8 mouse cellular contexts compared by ENCODE assay signal in genomic region chr1:74235938-74236589, GRCm38 (mm10). TPM values are rescaled to one million over a fixed set of nuclear protein-coding genes. Genes with fewer than 3 reads are reported as not detected.
DNase-seq lines count a peak whose midpoint lies in the region; ATAC-seq and TF ChIP-seq lines count a peak whose summit lies in the region.

Gene Arpc2 (plus strand): TSS chr1:74236084.

- peak within 1 kb of the TSS; percentile 82 for H3K4me3 ChIP-seq in G1E (ENCODE audit: low read depth, low read length)
- peak within 1 kb of the TSS; percentile 99 for H3K4me3 ChIP-seq in forebrain, embryonic 16.5 days (replicated peaks; ENCODE audit: low read length)
- H3K4me3 ChIP-seq in layer of hippocampus, adult 2 months, result peak within 1 kb of the TSS; percentile 85
- H3K4me3 ChIP-seq in lung, embryonic 14.5 days (ENCODE audit: low read depth, low read length), result peak within 1 kb of the TSS; percentile 96
- peak within 1 kb of the TSS; percentile 84 for H3K4me3 ChIP-seq in olfactory bulb, adult 2 months (ENCODE audit: insufficient read depth, low read depth, low read length)
- peak within 1 kb of the TSS; percentile 86 for H3K4me3 ChIP-seq in thymus, adult 2 months (ENCODE audit: control insufficient read depth, insufficient read depth, low read length)

- peak; percentile 99 for DNase-seq in G1E (ENCODE audit: low spot score)
- peak; percentile 95 to 99 for DNase-seq in cerebellum, adult 18-20 months
- DNase-seq in heart, postnatal 36 days, result peak; percentile 98 to 99
- peak; percentile 97 to 98 for DNase-seq in layer of hippocampus, adult 2 months (ENCODE audit: low spot score in 2 of 2)
- peak; percentile 98 for DNase-seq in lung, embryonic 14.5 days
- peak; percentile 98 for DNase-seq in thymus, adult 2 months

- TF ChIP-seq CTCF in G1E (IDR thresholded peaks at IDR 0.05; ENCODE audit: low read depth, low read length), result no peak
- no peak for TF ChIP-seq CTCF in layer of hippocampus, adult 2 months (conservative IDR thresholded peaks at IDR 0.05)
- no peak for TF ChIP-seq CTCF in lung, embryonic 14.5 days (IDR thresholded peaks at IDR 0.05; ENCODE audit: low read depth)
- TF ChIP-seq CTCF in olfactory bulb, adult 2 months (IDR thresholded peaks at IDR 0.05; ENCODE audit: insufficient read depth, low read depth, low read length), result no peak
- 0 out of 2 replicates have a peak, but pooled peaks have one; percentile 40 for TF ChIP-seq CTCF in thymus, adult 2 months (IDR thresholded peaks at IDR 0.05; ENCODE audit: borderline replicate concordance, control insufficient read depth, extremely low read depth, insufficient read depth, low read length, poor library complexity)

- H3K4me1 ChIP-seq in G1E (ENCODE audit: insufficient read depth, low read depth, low read length), result peaks cover 39% of the 10 kb centered on the region
- peaks cover 31% of the 10 kb centered on the region for H3K4me1 ChIP-seq in forebrain, embryonic 16.5 days (replicated peaks; ENCODE audit: control insufficient read depth, insufficient read depth, low read length)
- H3K4me1 ChIP-seq in lung, embryonic 14.5 days (ENCODE audit: insufficient read depth), result peaks cover 20% of the 10 kb centered on the region
- peaks cover 10% of the 10 kb centered on the region for H3K4me1 ChIP-seq in olfactory bulb, adult 2 months (ENCODE audit: control insufficient read depth, insufficient read depth, low read length)
- peaks cover 16% of the 10 kb centered on the region for H3K4me1 ChIP-seq in thymus, adult 2 months (replicated peaks; ENCODE audit: control insufficient read depth, insufficient read depth, low read length)

- peak within 1 kb of the TSS; percentile 91 for H3K9ac ChIP-seq in forebrain, embryonic 16.5 days (replicated peaks; ENCODE audit: low read depth, low read length)
- H3K9ac ChIP-seq in lung, embryonic 14.5 days, result peak within 1 kb of the TSS; percentile 95

- H3K9me3 ChIP-seq in G1E (replicated peaks), result no peaks in the 10 kb centered on the region
- no peaks in the 10 kb centered on the region for H3K9me3 ChIP-seq in forebrain, embryonic 16.5 days (ENCODE audit: control insufficient read depth, low read length)
- no peaks in the 10 kb centered on the region for H3K9me3 ChIP-seq in lung, embryonic 14.5 days (ENCODE audit: low read depth, low read length)

- WGBS in forebrain, embryonic 16.5 days, result 2% methylated on average over 45 of the region's 55 CpGs
- 2% methylated on average over 45 of the region's 55 CpGs for WGBS in lung, embryonic 14.5 days
- under 1% methylated on average over 54 of the region's 55 CpGs for WGBS in olfactory bulb, adult 2 months
- 7% methylated on average over 53 of the region's 55 CpGs for WGBS in thymus, adult 2 months

- no peaks in the 10 kb centered on the region; the same call in 1 of the 2 replicates for H3K27me3 ChIP-seq in G1E (ENCODE audit: insufficient read depth, low read length)
- H3K27me3 ChIP-seq in forebrain, embryonic 16.5 days (replicated peaks; ENCODE audit: control insufficient read depth, insufficient read depth, low read length), result no peaks in the 10 kb centered on the region
- H3K27me3 ChIP-seq in lung, embryonic 14.5 days (ENCODE audit: insufficient read depth, low read length), result no peaks in the 10 kb centered on the region
- no peaks in the 10 kb centered on the region for H3K27me3 ChIP-seq in thymus, adult 2 months (ENCODE audit: control insufficient read depth, insufficient read depth, low read length)

- H3K4me2 ChIP-seq in forebrain, embryonic 16.5 days (ENCODE audit: low read length), result peak within 1 kb of the TSS; percentile 82
- peak within 1 kb of the TSS; percentile 87 for H3K4me2 ChIP-seq in lung, embryonic 14.5 days

- intact Hi-C loops in heart, postnatal 36 days (cut with DNase I), result loop anchor here (2.0 kb wide), 1 partner anchor 49 kb away; the partner anchor contains the start of genes Aamp and Pnkd

- H3K36me3 ChIP-seq in G1E (replicated peaks), result peaks cover 21% of the 10 kb centered on the region
- H3K36me3 ChIP-seq in forebrain, embryonic 16.5 days (ENCODE audit: control insufficient read depth, insufficient read depth), result no peaks in the 10 kb centered on the region
- no peaks in the 10 kb centered on the region for H3K36me3 ChIP-seq in lung, embryonic 14.5 days (ENCODE audit: insufficient read depth)
- no peaks in the 10 kb centered on the region for H3K36me3 ChIP-seq in thymus, adult 2 months (ENCODE audit: control insufficient read depth, insufficient read depth, low read length)

- TF ChIP-seq POLR2A in olfactory bulb, adult 2 months (IDR thresholded peaks at IDR 0.05; ENCODE audit: insufficient read depth, low read depth, low read length), result peak; percentile 98
- TF ChIP-seq POLR2A in thymus, adult 2 months (IDR thresholded peaks at IDR 0.05; ENCODE audit: control insufficient read depth, extremely low read depth, insufficient read depth, low read length, poor library complexity), result peak; percentile 89

- peak within 1 kb of the TSS; percentile 82 for H3K27ac ChIP-seq in forebrain, embryonic 16.5 days (ENCODE audit: low read length)
- H3K27ac ChIP-seq in layer of hippocampus, adult 2 months, result peak within 1 kb of the TSS; percentile 98
- peak within 1 kb of the TSS; percentile 88 for H3K27ac ChIP-seq in lung, embryonic 14.5 days (ENCODE audit: low read depth)
- H3K27ac ChIP-seq in olfactory bulb, adult 2 months (ENCODE audit: insufficient read depth, low read depth, low read length), result peak within 1 kb of the TSS; percentile 59
- H3K27ac ChIP-seq in thymus, adult 2 months (ENCODE audit: control insufficient read depth, insufficient read depth, low read length), result peak within 1 kb of the TSS; percentile 45

- ATAC-seq in G1E (ENCODE audit: extremely low read depth, insufficient number of reproducible peaks, low FRiP score, poor library complexity, severe bottlenecking), result peak; percentile 55
- peak; percentile 96 for ATAC-seq in forebrain, embryonic 16.5 days
- ATAC-seq in lung, embryonic 14.5 days (ENCODE audit: insufficient read depth), result peak; percentile 94

RNA-seq across cellular contexts. Expression of gene Arpc2, which starts in this region (rescaled TPM):
- total RNA-seq in G1E (2014; fragmentation: Nextera tagmentation) (876 and 934 TPM in 2 replicates), G1E (2017) (647 and 716 TPM in 2 replicates)
- 746 and 964 TPM in 2 replicates for polyA plus RNA-seq in G1E (2012)
- polyA plus RNA-seq in forebrain, embryonic 16.5 days (2015; fragmentation: Nextera tagmentation; extraction: Ambion mirVana), result 413 and 455 TPM in 2 replicates
- 100 to 1,000 TPM; 135 to 140 TPM for total RNA-seq in heart, postnatal 36 days (2021)
- total RNA-seq in layer of hippocampus, adult 2 months (2021), result 100 to 1,000 TPM; 393 to 396 TPM
- 365 and 370 TPM in 2 replicates for polyA plus RNA-seq in lung, embryonic 14.5 days (2014; fragmentation: Nextera tagmentation; extraction: Ambion mirVana)
- polyA plus RNA-seq in olfactory bulb, adult 2 months (2012; ENCODE audit: insufficient read depth, insufficient read length, low replicate concordance, missing spikeins), result not detected in 2 replicates
- 263 and 279 TPM in 2 replicates for polyA plus RNA-seq in thymus, adult 2 months (2012; rRNA removed)

Comparison
In these comparisons a context has a peak if more than half of its experiments do, and no peak if none do; other contexts are left out.
1. Peak in every context shown above with its lines: DNase-seq, ATAC-seq, H3K4me3 ChIP-seq and H3K27ac ChIP-seq.
2. H3K27ac ChIP-seq: peak in every context shown above with its lines; median percentile 98 in layer of hippocampus, adult 2 months; 88 in lung, embryonic 14.5 days; 82 in forebrain, embryonic 16.5 days; 59 in olfactory bulb, adult 2 months; 45 in thymus, adult 2 months.